Mouse (Mus musculus): Measurements from ENCODE around the gene Otof. TPM values are rescaled to one million over a fixed set of nuclear protein-coding genes. Genes with fewer than 3 reads are reported as not detected.

The Otof gene
- polyA plus RNA-seq, 1 experiment = 0.04 TPM

- 27% methylated on average over 3 of the region's 3 CpGs for WGBS
- DNase-seq (ENCODE audit: low read depth, low spot score) = peak; percentile 31
These were observed 108.1 kb downstream of the Otof start for GRCm38 (mm10) chr5:30353605-30354004.

DNA sequence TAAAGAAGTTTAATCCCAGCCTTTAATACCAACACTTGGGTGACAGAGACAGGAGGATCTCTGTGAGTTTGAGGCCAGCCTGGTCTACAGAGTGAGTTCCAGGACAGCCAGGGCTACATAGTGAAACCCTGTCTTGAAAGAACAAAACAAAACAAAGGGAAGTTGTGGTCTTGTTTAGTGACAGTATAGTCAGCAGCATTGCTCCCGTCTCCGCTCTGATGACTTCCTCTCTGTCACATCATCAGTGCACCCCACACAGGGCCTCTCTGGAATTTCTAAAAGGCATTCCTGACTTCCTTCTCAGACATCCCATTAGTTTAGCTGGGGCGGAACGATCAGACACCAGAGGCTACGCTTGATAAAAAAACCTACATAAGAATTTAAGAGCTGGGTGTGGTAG, 117.8 kb downstream of the Otof start:
- 56% methylated on average over 5 of the region's 5 CpGs for WGBS
- DNase-seq (ENCODE audit: low read depth, low spot score) = no peak

DNA sequence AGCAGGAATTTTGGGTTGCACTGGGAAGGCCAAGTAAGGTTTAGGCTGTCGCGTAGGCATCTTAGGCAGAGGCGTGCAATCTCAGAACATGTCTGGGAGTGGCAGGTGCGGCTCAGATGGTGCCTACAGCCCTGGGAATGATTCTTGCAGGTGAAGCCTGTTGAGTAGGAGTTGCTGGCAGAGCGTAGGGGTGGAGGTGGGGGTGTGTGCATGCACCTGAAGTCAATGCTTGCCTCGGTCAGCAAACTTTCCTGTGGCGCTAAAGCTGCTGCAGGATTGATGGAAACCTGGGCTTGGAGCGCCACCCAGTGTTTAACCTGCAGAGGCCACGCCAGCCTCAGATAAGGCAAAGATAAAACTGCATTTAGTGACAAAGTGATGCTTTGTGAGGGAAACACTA, 118.6 kb downstream of the Otof start:
- peak; percentile 36 for DNase-seq (ENCODE audit: low read depth, low spot score)
- 6% methylated on average over 9 of the region's 9 CpGs for WGBS

- peak; percentile 3 for DNase-seq (ENCODE audit: low read depth, low spot score)
- 29% methylated on average over 17 of the region's 17 CpGs for WGBS
These were observed 119.1 kb downstream of the Otof start for GRCm38 (mm10) chr5:30342601-30343015.

DNA sequence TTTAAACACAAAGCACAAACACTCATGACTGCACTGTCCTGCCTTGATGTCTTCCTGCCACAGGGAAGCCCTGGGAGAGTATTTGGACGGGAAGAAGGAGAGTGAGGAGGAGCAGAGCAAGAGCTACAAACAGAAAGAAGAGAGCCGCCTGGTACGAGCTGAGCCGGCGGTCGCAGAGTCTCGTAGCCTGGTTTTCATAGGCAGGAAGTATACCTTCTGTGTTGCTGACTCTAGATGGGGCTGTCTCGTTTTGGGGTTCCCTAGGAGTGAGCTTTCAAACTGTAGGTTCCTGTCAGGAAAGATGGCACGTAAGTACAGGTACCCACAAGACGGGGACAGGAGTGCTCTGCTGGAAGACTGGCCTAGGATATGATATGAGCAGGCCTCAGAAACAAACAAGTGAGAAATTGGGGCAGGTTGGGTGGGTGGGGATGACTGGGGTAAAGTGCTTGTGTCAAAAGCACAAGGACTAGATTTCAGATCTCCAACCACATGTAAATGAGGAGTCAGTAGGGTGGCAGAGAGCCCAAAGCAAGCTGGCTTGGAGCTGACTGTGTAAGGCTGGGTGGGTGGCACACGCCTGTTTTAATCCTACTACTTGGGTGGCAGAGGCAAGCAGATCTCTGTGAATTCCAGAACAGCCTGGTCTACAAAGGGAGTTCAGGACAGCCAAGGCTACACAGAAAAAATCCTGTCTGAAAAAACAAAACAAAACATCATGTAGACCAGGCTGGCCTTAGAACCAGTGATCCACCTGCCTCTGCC, 119.9 kb downstream of the Otof start:
- 83% methylated on average over 11 of the region's 11 CpGs for WGBS
- no peak for DNase-seq (ENCODE audit: low read depth, low spot score)

DNA sequence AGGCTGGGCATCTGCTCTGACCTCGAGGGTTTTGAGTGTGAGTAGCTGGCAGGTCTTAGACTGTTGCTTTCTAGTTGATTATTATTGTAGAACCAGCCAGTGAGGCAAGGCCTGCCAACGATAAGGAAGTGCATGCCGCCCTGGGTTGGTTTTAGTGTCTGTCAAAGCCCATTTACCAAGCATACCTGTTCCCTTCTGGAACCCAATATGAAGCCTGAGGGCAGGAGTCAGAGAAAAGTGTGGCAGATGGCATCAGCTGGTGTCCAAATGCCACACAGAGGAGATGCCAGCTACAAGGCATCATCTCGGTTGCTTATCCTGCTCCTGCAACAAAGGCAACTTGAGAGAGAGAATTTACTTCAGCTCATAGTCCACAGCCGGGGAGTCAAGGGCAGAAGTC, 120.9 kb downstream of the Otof start:
- DNase-seq (ENCODE audit: low read depth, low spot score) = no peak
- WGBS = 52% methylated on average over 5 of the region's 5 CpGs

Other genes starting within 250 kb of the Otof start
- gene Selenoi, start 229.4 kb downstream of the Otof start, polyA plus RNA-seq (2012; rRNA removed) = 44.8 and 103 TPM in 2 replicates
- 0.36 and 0.48 TPM in 2 replicates for gene Drc1, start 180.5 kb downstream of the Otof start, polyA plus RNA-seq (2012; rRNA removed)
- gene 1700001C02Rik, start 4.1 kb upstream of the Otof start, polyA plus RNA-seq (2012; rRNA removed) = not detected in 2 replicates
- gene Cib4, start 83.9 kb upstream of the Otof start, polyA plus RNA-seq (2012; rRNA removed) = not detected in 2 replicates
- gene Kcnk3, start 126.2 kb upstream of the Otof start, polyA plus RNA-seq (2012; rRNA removed) = 11.4 and 12.4 TPM in 2 replicates
- gene Slc35f6, start 186.0 kb upstream of the Otof start, polyA plus RNA-seq (2012; rRNA removed) = 49.1 and 76.1 TPM in 2 replicates
- gene Cenpa, start 204.8 kb upstream of the Otof start, polyA plus RNA-seq (2012; rRNA removed) = 53.2 and 53.8 TPM in 2 replicates
- gene Dpysl5, start 249.6 kb upstream of the Otof start, polyA plus RNA-seq (2012; rRNA removed) = 0.70 and 0.92 TPM in 2 replicates

Measured in large intestine, adult 2 months (tissue).